Mouse (Mus musculus) liver, embryonic 14.5 days (tissue): ENCODE results near the gene Slc22a8.

ENCODE experiments used
- CTCF ChIP-seq: IDR thresholded peaks from 2 replicates; pipeline ENCODE4 v1.5.1; 2016; ENCODE audit warnings: antibody characterized with exemption, low read depth, control low read depth
- EP300 ChIP-seq: IDR thresholded peaks from 2 replicates; pipeline ENCODE4 v1.6.1; 2016; ENCODE audit warnings: antibody characterized with exemption, low read depth

DNA sequence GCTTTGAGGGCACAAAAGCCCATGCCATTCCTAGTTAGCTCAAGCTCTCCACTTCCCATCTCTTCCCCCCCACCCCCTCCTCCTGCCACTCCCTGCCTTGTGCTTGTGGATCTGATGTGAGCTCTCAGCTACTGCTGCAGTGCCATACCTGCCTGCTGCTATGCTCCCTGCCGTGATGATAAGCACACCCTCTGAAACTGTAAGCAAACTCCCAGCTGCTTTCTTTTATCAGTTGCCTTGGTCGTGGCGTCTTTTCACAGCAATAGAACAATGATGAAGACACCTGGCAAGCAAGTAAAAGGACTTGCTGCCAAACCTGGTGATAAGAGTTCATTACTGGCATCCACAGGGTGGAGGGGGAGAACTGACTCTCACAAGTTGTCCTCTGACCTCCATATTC is 18.6 kb upstream of the Slc22a8 start:
- no peak for TF ChIP-seq CTCF
- TF ChIP-seq EP300 = no peak; the same call in 1 of the 2 replicates
